Mouse (Mus musculus) megakaryocyte, embryonic 14.5 days (primary cell): ENCODE results near the gene Itprip. TPM values are rescaled to one million over a fixed set of nuclear protein-coding genes. Genes with fewer than 3 reads are reported as not detected.
A peak's percentile ranks its signal among the peaks of the same experiment; 100 is the strongest.

Experiments used
- H3K27me3 ChIP-seq: replicated peaks from 2 replicates; pipeline ENCODE3; 2012; ENCODE audit warnings: inconsistent platforms
- H3K36me3 ChIP-seq: replicated peaks from 2 replicates; pipeline ENCODE3; 2012; ENCODE audit warnings: low read length, inconsistent platforms, mixed read lengths
- H3K4me1 ChIP-seq: 2 replicates; pipeline ENCODE4 v1.6.1; 2012; ENCODE audit warnings: inconsistent platforms
- H3K4me3 ChIP-seq: replicated peaks from 2 replicates; pipeline ENCODE3; 2012; ENCODE audit warnings: moderate library complexity, mild to moderate bottlenecking, inconsistent platforms
- H3K9me3 ChIP-seq: 2 replicates; pipeline ENCODE4 v1.6.1; 2012; ENCODE audit warnings: inconsistent platforms
- FLI1 ChIP-seq: IDR thresholded peaks from 2 replicates; pipeline ENCODE4 v1.6.1; 2012; ENCODE audit warnings: low read length, inconsistent platforms, mixed read lengths
- GATA1 ChIP-seq: IDR thresholded peaks from 3 replicates; pipeline ENCODE4 v1.6.1; 2012; ENCODE audit warnings: mixed read lengths, low read length, inconsistent platforms, borderline replicate concordance
- polyA plus RNA-seq: library from polyadenylated mRNA; stranded (reverse); fragments of >175 nt; gene quantifications from 2 replicates; pipeline ENCODE4 v1.2.3, GENCODE M21; 2012; ENCODE audit warnings: low replicate concordance; ENCODE audit not compliant: insufficient read depth

The Itprip gene
- polyA plus RNA-seq, result 2.1 and 2.3 TPM in 2 replicates

- Histone ChIP-seq H3K27me3 (no peaks in the 10 kb centered on the region), H3K4me1 (peaks cover 41% of the 10 kb centered on the region), H3K4me3 (peak within 1 kb of the TSS; percentile 99), H3K36me3 (peaks cover 6% of the 10 kb centered on the region), H3K9me3 (no peaks in the 10 kb centered on the region)
- no peak for TF ChIP-seq FLI1
- TF ChIP-seq GATA1, result no peak
Measured at GRCm38 (mm10) chr19:47919126-47919965, at the start of gene Itprip, which contains the start of gene Cfap43. Itprip (minus strand) TSS chr19:47919299. Cfap43 (minus strand) TSS chr19:47919287.

- peaks cover 3% of the 10 kb centered on the region; the same call in 1 of the 2 replicates for H3K9me3 ChIP-seq
- H3K27me3 ChIP-seq, result peaks cover 3% of the 10 kb centered on the region
- no peaks in the 10 kb centered on the region for H3K36me3 ChIP-seq
- no peak overlapping the region for H3K4me3 ChIP-seq
- TF ChIP-seq FLI1 (no peak), GATA1 (no peak)
- no peaks in the 10 kb centered on the region for H3K4me1 ChIP-seq
Measured at GRCm38 (mm10) chr19:47958181-47958580, 39.1 kb upstream of the Itprip start.

GRCm38 (mm10) chr19:47953169-47953568 lies 34.1 kb upstream of the Itprip start:
- no peaks in the 10 kb centered on the region for H3K9me3 ChIP-seq
- H3K4me1 ChIP-seq, result no peaks in the 10 kb centered on the region
- TF ChIP-seq GATA1, result no peak
- TF ChIP-seq FLI1, result no peak
- no peak overlapping the region for H3K4me3 ChIP-seq
- H3K36me3 ChIP-seq, result no peaks in the 10 kb centered on the region
- peaks cover 10% of the 10 kb centered on the region for H3K27me3 ChIP-seq

GRCm38 (mm10) chr19:47950946-47951345 lies 31.8 kb upstream of the Itprip start:
- no peaks in the 10 kb centered on the region for H3K9me3 ChIP-seq
- TF ChIP-seq FLI1 (no peak), GATA1 (no peak)
- H3K4me1 ChIP-seq, result no peaks in the 10 kb centered on the region; the same call in 1 of the 2 replicates
- H3K27me3 ChIP-seq, result peaks cover 21% of the 10 kb centered on the region
- H3K4me3 ChIP-seq, result no peak overlapping the region
- H3K36me3 ChIP-seq, result no peaks in the 10 kb centered on the region

GRCm38 (mm10) chr19:47946821-47947465 lies 27.8 kb upstream of the Itprip start:
- Histone ChIP-seq H3K36me3 (no peaks in the 10 kb centered on the region), H3K4me3 (no peak overlapping the region), H3K9me3 (no peaks in the 10 kb centered on the region), H3K4me1 (peaks cover 3% of the 10 kb centered on the region; the same call in 1 of the 2 replicates), H3K27me3 (peaks cover 32% of the 10 kb centered on the region)
- TF ChIP-seq GATA1 (no peak), FLI1 (no peak)

GRCm38 (mm10) chr19:47939361-47939760 lies 20.3 kb upstream of the Itprip start:
- TF ChIP-seq GATA1, result no peak
- no peak for TF ChIP-seq FLI1
- peaks cover 50% of the 10 kb centered on the region for H3K27me3 ChIP-seq
- no peaks in the 10 kb centered on the region for H3K36me3 ChIP-seq
- H3K9me3 ChIP-seq, result no peaks in the 10 kb centered on the region
- H3K4me3 ChIP-seq, result no peak overlapping the region
- peaks cover 22% of the 10 kb centered on the region for H3K4me1 ChIP-seq

- Histone ChIP-seq H3K27me3 (peaks cover 42% of the 10 kb centered on the region), H3K9me3 (no peaks in the 10 kb centered on the region), H3K36me3 (no peaks in the 10 kb centered on the region), H3K4me1 (peaks cover 19% of the 10 kb centered on the region), H3K4me3 (peak within 1 kb of the TSS; percentile 89)
- TF ChIP-seq GATA1 (no peak), FLI1 (no peak)
Measured at GRCm38 (mm10) chr19:47937443-47938406, 18.6 kb upstream of the Itprip start, which contains the start of gene Cfap58. Cfap58 (plus strand) TSS chr19:47937675.

GRCm38 (mm10) chr19:47936938-47937337 lies 17.8 kb upstream of the Itprip start:
- no peaks in the 10 kb centered on the region for H3K36me3 ChIP-seq
- H3K27me3 ChIP-seq, result peaks cover 42% of the 10 kb centered on the region
- TF ChIP-seq GATA1 (no peak), FLI1 (no peak)
- no peaks in the 10 kb centered on the region for H3K9me3 ChIP-seq
- H3K4me1 ChIP-seq, result peaks cover 19% of the 10 kb centered on the region
- H3K4me3 ChIP-seq, result peak overlapping the region; percentile 89

- peaks cover 19% of the 10 kb centered on the region for H3K4me1 ChIP-seq
Measured at GRCm38 (mm10) chr19:47936490-47936889, 17.4 kb upstream of the Itprip start.

More at GRCm38 (mm10) chr19:47936490-47936889, 17.4 kb upstream of the Itprip start:
- peaks cover 40% of the 10 kb centered on the region for H3K27me3 ChIP-seq
- TF ChIP-seq GATA1, result no peak
- TF ChIP-seq FLI1, result no peak
- peak overlapping the region; percentile 89 for H3K4me3 ChIP-seq
- H3K36me3 ChIP-seq, result no peaks in the 10 kb centered on the region
- no peaks in the 10 kb centered on the region for H3K9me3 ChIP-seq
